Mouse (Mus musculus): Measurements from ENCODE around the gene Apol9a.

DNA sequence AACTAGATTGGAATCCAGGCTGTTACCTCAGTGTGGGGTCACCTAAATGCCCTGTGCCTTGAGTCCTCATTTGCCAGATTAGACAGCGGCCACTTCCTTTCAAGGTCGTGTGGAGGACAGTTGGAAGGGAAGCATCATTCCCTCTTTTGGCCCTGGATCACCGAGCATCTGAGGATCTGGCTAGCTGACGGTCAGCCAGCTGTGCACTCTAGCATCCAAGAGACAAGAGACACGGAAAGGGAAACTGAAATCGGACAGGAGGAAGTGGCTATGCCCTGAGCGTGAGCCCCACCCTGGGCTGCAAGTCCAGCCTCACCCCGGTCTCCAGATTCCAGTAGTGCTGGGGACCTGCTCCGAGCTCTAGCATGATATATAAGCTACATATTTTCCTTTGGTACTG lies 51.4 kb downstream of the Apol9a start:
- TF ChIP-seq CTCF (IDR thresholded peaks at IDR 0.05; ENCODE audit: insufficient read depth, low read depth, low read length) (no peak), POLR2A (IDR thresholded peaks at IDR 0.05; ENCODE audit: insufficient read depth, low read depth, low read length) (no peak)

All from olfactory bulb, adult 2 months (tissue).